9 mouse cellular contexts compared by ENCODE assay signal in genomic region chr5:100258952-100259710, GRCm38 (mm10).
DNase-seq lines count a peak whose midpoint lies in the region; ATAC-seq lines count a peak whose summit lies in the region.
"Had no signal": no experiment of that assay in that cellular context is flagged by ENCODE, and none has a peak within 500 bp of the region (broad histone marks: within the 10 kb centered on the region; RNA-seq: fewer than 3 reads in every experiment).

No protein-coding gene starts in this region.

- no peak overlapping the region for H3K4me2 ChIP-seq in forebrain, embryonic 13.5 days
- H3K4me2 ChIP-seq in forebrain, embryonic 11.5 days (ENCODE audit: low read depth, low read length, severe bottlenecking), result no peak overlapping the region
- no peak overlapping the region for H3K4me2 ChIP-seq in midbrain, embryonic 11.5 days
- H3K4me2 ChIP-seq in heart, embryonic 12.5 days, result peak overlapping the region; percentile 11
- H3K4me2 ChIP-seq in lung, embryonic 15.5 days, result peak overlapping the region; percentile 12; the same call in 1 of the 2 replicates

- no peaks in the 10 kb centered on the region for H3K9me3 ChIP-seq in forebrain, embryonic 13.5 days (replicated peaks)
- H3K9me3 ChIP-seq in forebrain, embryonic 11.5 days (ENCODE audit: control insufficient read depth, low read length), result no peaks in the 10 kb centered on the region
- 0 out of 2 replicates have a peak, but pooled peaks cover 2% of the 10 kb centered on the region for H3K9me3 ChIP-seq in midbrain, embryonic 10.5 days (replicated peaks)
- H3K9me3 ChIP-seq in midbrain, embryonic 11.5 days (ENCODE audit: control insufficient read depth, low read length), result no peaks in the 10 kb centered on the region
- H3K9me3 ChIP-seq in heart, embryonic 12.5 days (replicated peaks), result no peaks in the 10 kb centered on the region
- no peaks in the 10 kb centered on the region for H3K9me3 ChIP-seq in lung, embryonic 15.5 days

- 45% methylated on average over 12 of the region's 12 CpGs for WGBS in forebrain, embryonic 13.5 days
- WGBS in forebrain, embryonic 11.5 days, result 80% methylated on average over 12 of the region's 12 CpGs
- 83% methylated on average over 12 of the region's 12 CpGs for WGBS in midbrain, embryonic 10.5 days
- WGBS in midbrain, embryonic 11.5 days, result 84% methylated on average over 12 of the region's 12 CpGs
- WGBS in heart, embryonic 12.5 days, result 52% methylated on average over 12 of the region's 12 CpGs
- WGBS in lung, embryonic 15.5 days, result 37% methylated on average over 12 of the region's 12 CpGs

- H3K9ac ChIP-seq in forebrain, embryonic 13.5 days, result no peak overlapping the region
- H3K9ac ChIP-seq in forebrain, embryonic 11.5 days (ENCODE audit: low read length), result no peak overlapping the region
- no peak overlapping the region for H3K9ac ChIP-seq in midbrain, embryonic 11.5 days (ENCODE audit: low read length)
- no peak overlapping the region for H3K9ac ChIP-seq in heart, embryonic 12.5 days
- H3K9ac ChIP-seq in lung, embryonic 15.5 days, result no peak overlapping the region

- peak; percentile 72 for ATAC-seq in forebrain, embryonic 13.5 days
- no peak for ATAC-seq in forebrain, embryonic 11.5 days (replicated peaks; ENCODE audit: low FRiP score)
- ATAC-seq in midbrain, embryonic 11.5 days (ENCODE audit: low FRiP score), result no peak
- ATAC-seq in heart, embryonic 12.5 days (ENCODE audit: insufficient number of reproducible peaks, low FRiP score), result peak; percentile 37
- peak; percentile 87 for ATAC-seq in lung, embryonic 15.5 days (ENCODE audit: borderline replicate concordance, extremely low read depth, low FRiP score, low TSS enrichment)

- H3K36me3 ChIP-seq in forebrain, embryonic 13.5 days (ENCODE audit: poor library complexity, severe bottlenecking), result no peaks in the 10 kb centered on the region
- no peaks in the 10 kb centered on the region for H3K36me3 ChIP-seq in forebrain, embryonic 11.5 days (ENCODE audit: control insufficient read depth, insufficient read depth, low read length)
- H3K36me3 ChIP-seq in midbrain, embryonic 10.5 days, result no peaks in the 10 kb centered on the region
- no peaks in the 10 kb centered on the region for H3K36me3 ChIP-seq in midbrain, embryonic 11.5 days (ENCODE audit: control insufficient read depth, insufficient read depth, low read length)
- no peaks in the 10 kb centered on the region for H3K36me3 ChIP-seq in heart, embryonic 12.5 days
- H3K36me3 ChIP-seq in lung, embryonic 15.5 days, result no peaks in the 10 kb centered on the region

- DNase-seq in forebrain, embryonic 11.5 days (ENCODE audit: low spot score), result no peak
- no peak for DNase-seq in midbrain, embryonic 10.5 days (ENCODE audit: low spot score)
- no peak for DNase-seq in midbrain, embryonic 11.5 days (ENCODE audit: low spot score, missing footprints)
- DNase-seq in adrenal gland, postnatal 4 days (ENCODE audit: low spot score in 2 of 2), result no peak
- no peak for DNase-seq in spleen, postnatal 10 days (ENCODE audit: low spot score in 2 of 2)

- H3K4me1 ChIP-seq in forebrain, embryonic 13.5 days, result peaks cover 23% of the 10 kb centered on the region
- H3K4me1 ChIP-seq in forebrain, embryonic 11.5 days (replicated peaks; ENCODE audit: control insufficient read depth, insufficient read depth, low read length), result no peaks in the 10 kb centered on the region
- peaks cover 12% of the 10 kb centered on the region for H3K4me1 ChIP-seq in midbrain, embryonic 10.5 days
- H3K4me1 ChIP-seq in midbrain, embryonic 11.5 days (ENCODE audit: control insufficient read depth, insufficient read depth, low read length), result no peaks in the 10 kb centered on the region
- peaks cover 33% of the 10 kb centered on the region for H3K4me1 ChIP-seq in heart, embryonic 12.5 days (replicated peaks)
- H3K4me1 ChIP-seq in lung, embryonic 15.5 days, result peaks cover 31% of the 10 kb centered on the region

- no peaks in the 10 kb centered on the region for H3K27me3 ChIP-seq in forebrain, embryonic 13.5 days
- no peaks in the 10 kb centered on the region for H3K27me3 ChIP-seq in forebrain, embryonic 11.5 days (ENCODE audit: control insufficient read depth, insufficient read depth, low read length)
- no peaks in the 10 kb centered on the region for H3K27me3 ChIP-seq in midbrain, embryonic 10.5 days (ENCODE audit: low read depth, poor library complexity, severe bottlenecking)
- no peaks in the 10 kb centered on the region for H3K27me3 ChIP-seq in midbrain, embryonic 11.5 days (ENCODE audit: control insufficient read depth, insufficient read depth, low read length)
- no peaks in the 10 kb centered on the region for H3K27me3 ChIP-seq in heart, embryonic 12.5 days (replicated peaks)
- H3K27me3 ChIP-seq in lung, embryonic 15.5 days, result no peaks in the 10 kb centered on the region
- H3K27me3 ChIP-seq: CH12.LX had no signal

- no peak overlapping the region for H3K4me3 ChIP-seq in forebrain, embryonic 13.5 days
- no peak overlapping the region for H3K4me3 ChIP-seq in forebrain, embryonic 11.5 days (ENCODE audit: low read depth, low read length)
- no peak overlapping the region for H3K4me3 ChIP-seq in midbrain, embryonic 10.5 days
- no peak overlapping the region for H3K4me3 ChIP-seq in midbrain, embryonic 11.5 days (ENCODE audit: low read depth, low read length)
- H3K4me3 ChIP-seq in heart, embryonic 12.5 days, result no peak overlapping the region
- no peak overlapping the region for H3K4me3 ChIP-seq in lung, embryonic 15.5 days

- peak overlapping the region; percentile 49 for H3K27ac ChIP-seq in forebrain, embryonic 13.5 days
- H3K27ac ChIP-seq in forebrain, embryonic 11.5 days (ENCODE audit: low read depth, low read length), result no peak overlapping the region
- 0 out of 2 replicates have a peak overlapping the region, but pooled peaks have one; percentile 17 for H3K27ac ChIP-seq in midbrain, embryonic 10.5 days (replicated peaks)
- H3K27ac ChIP-seq in midbrain, embryonic 11.5 days (ENCODE audit: low read depth, low read length), result no peak overlapping the region
- H3K27ac ChIP-seq in heart, embryonic 12.5 days (ENCODE audit: poor library complexity, severe bottlenecking), result peak overlapping the region; percentile 86
- peak overlapping the region; percentile 87 for H3K27ac ChIP-seq in lung, embryonic 15.5 days

Comparison
In these comparisons a context has a peak if more than half of its experiments do, and no peak if none do; other contexts are left out.
1. ATAC-seq: peak in forebrain, embryonic 13.5 days (single experiment), heart, embryonic 12.5 days (single experiment) and lung, embryonic 15.5 days (single experiment); none in forebrain, embryonic 11.5 days (single experiment) and midbrain, embryonic 11.5 days (single experiment).
2. H3K27ac ChIP-seq: peak in forebrain, embryonic 13.5 days (single experiment), midbrain, embryonic 10.5 days (single experiment), heart, embryonic 12.5 days (single experiment) and lung, embryonic 15.5 days (single experiment); none in forebrain, embryonic 11.5 days (single experiment) and midbrain, embryonic 11.5 days (single experiment).
3. H3K4me2 ChIP-seq: peak in heart, embryonic 12.5 days (single experiment) and lung, embryonic 15.5 days (single experiment); none in forebrain, embryonic 13.5 days (single experiment), forebrain, embryonic 11.5 days (single experiment) and midbrain, embryonic 11.5 days (single experiment).